Mouse (Mus musculus) cortical plate, adult 2 months (tissue): ENCODE data around the gene Cyth3. TPM values are rescaled to one million over a fixed set of nuclear protein-coding genes. Genes with fewer than 3 reads are reported as not detected.

ENCODE experiments used
- H3K27ac ChIP-seq: fragments of 200-500 bp; 2 replicates; pipeline ENCODE4 v1.5.1; 2012; ENCODE audit warnings: low read length, control low read depth, inconsistent platforms; ENCODE audit not compliant: insufficient read depth
- H3K4me1 ChIP-seq: fragments of 200-500 bp; 2 replicates; pipeline ENCODE4 v1.6.1; 2011; ENCODE audit warnings: low read length; ENCODE audit not compliant: control insufficient read depth, insufficient read depth
- H3K4me3 ChIP-seq: fragments of 200-500 bp; 2 replicates; pipeline ENCODE4 v1.5.1; 2011; ENCODE audit warnings: mild to moderate bottlenecking, low read length, control low read depth; ENCODE audit not compliant: insufficient read depth
- CTCF ChIP-seq: fragments of 200-500 bp; IDR thresholded peaks from 2 replicates; pipeline ENCODE4 v1.5.1; 2011; ENCODE audit warnings: mild to moderate bottlenecking, control low read depth, low read length; ENCODE audit not compliant: insufficient read depth; ENCODE audit errors: extremely low read depth
- POLR2A ChIP-seq: fragments of 200-500 bp; IDR thresholded peaks from 2 replicates; pipeline ENCODE4 v1.6.1; 2011; ENCODE audit warnings: mild to moderate bottlenecking, low read length, control low read depth; ENCODE audit not compliant: insufficient read depth; ENCODE audit errors: extremely low read depth
- polyA plus RNA-seq: library from polyadenylated mRNA; depleted of rRNA; stranded (reverse); fragments of >200 nt; gene quantifications from 2 replicates; pipeline ENCODE4 v1.2.3, GENCODE M21; 2012

Gene Cyth3
- polyA plus RNA-seq, 1 experiment: 33.9 TPM

DNA sequence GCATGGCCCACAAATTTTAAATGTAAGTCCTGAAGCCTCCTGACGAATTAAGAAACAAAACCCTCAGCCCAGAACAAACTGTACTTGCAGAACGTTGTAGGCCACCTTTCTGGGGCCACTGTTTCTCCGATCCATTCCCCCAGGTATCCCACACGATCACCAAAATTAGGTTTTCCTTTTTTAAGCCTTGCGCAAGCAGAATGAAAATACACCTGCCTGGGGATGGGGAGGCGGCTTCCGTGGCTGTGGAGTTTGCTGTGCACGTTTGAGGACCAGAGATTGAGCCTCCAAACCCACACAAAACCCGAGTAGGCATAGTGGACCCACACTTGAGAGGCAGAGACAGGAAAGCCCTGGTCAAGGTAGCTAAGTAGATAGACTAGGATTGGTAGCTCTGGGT is 68.1 kb downstream of the Cyth3 start:
- Histone ChIP-seq H3K27ac (peak overlapping the region; percentile 76), H3K4me3 (no peak overlapping the region)
- no peak for TF ChIP-seq CTCF

GRCm38 (mm10) chr5:143690926-143691325 is 68.7 kb downstream of the Cyth3 start:
- Histone ChIP-seq H3K4me1 (peaks cover 13% of the 10 kb centered on the region), H3K27ac (peak overlapping the region; percentile 76; the same call in 1 of the 2 replicates)
- TF ChIP-seq POLR2A (no peak), CTCF (no peak)

More for the DNA sequence above, 68.1 kb downstream of the Cyth3 start:
- peaks cover 14% of the 10 kb centered on the region for H3K4me1 ChIP-seq

DNA sequence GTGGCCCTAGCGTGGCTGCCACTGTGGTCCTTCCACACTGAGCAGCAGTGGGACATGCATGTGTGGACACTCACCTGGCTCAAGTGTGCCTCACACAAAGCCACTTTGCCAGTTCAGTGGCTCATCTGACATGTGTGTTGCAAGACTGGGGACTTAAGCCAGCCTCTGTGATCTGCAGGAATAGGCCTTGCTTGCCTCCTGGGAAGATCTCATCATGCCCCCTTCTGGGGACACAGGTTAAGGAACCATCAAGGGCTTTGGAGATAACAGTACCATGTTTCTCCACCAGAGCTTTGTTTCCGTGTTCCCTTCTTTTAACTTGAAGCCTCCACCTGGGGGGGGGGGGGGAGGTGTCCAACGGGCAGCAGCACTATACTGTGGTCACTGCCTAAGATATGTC is 74.1 kb downstream of the Cyth3 start:
- Histone ChIP-seq H3K4me3 (no peak overlapping the region), H3K27ac (no peak overlapping the region), H3K4me1 (0 out of 2 replicates have a peak, but pooled peaks cover 2% of the 10 kb centered on the region)
- TF ChIP-seq POLR2A: no peak
- TF ChIP-seq CTCF: peak; percentile 46

More at GRCm38 (mm10) chr5:143690926-143691325, 68.7 kb downstream of the Cyth3 start:
- no peak overlapping the region for H3K4me3 ChIP-seq

DNA sequence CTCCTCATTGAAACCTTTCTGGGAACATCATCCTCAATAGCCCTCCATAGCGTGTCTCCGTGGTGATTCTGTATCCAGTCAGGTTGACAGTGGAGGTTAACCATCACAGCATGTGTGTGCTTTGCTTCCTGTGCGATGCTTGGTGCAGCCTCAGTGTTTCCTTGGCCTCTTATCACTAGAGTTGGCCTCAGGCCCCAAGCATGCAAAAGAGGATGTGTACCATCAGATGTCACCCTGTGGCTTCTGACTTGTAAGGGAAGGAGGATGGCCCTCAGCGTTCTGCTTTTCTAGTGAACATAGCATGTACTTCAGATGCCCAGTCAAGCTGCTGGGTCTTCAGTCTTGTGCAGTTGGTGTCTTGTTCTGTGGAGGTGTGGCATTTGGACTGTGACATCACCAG is 76.2 kb downstream of the Cyth3 start:
- Histone ChIP-seq H3K4me1 (no peaks in the 10 kb centered on the region), H3K4me3 (no peak overlapping the region), H3K27ac (no peak overlapping the region)
- TF ChIP-seq CTCF (no peak), POLR2A (no peak)

DNA sequence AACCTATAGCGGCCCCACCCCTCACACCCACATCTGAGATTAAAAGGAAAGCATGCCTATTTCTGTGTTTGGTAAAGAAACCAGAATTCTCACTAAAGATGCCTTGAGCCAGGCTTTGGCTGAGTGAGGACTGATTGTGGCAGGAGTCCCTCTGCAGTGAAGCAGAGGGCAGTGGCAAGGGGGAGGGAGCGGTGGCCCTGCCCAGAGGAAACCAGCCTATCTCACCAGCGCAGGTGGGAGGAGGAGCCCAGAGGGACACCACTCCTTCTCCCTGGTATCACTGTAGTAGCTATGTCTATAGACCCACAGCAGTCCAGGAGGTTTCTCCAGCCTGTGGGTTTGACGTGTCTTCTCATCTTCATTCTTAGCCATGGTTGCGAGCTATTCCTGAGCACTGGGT is 78.0 kb downstream of the Cyth3 start:
- no peak overlapping the region for H3K4me3 ChIP-seq
- H3K27ac ChIP-seq: no peak overlapping the region
- TF ChIP-seq POLR2A (no peak), CTCF (no peak)

DNA sequence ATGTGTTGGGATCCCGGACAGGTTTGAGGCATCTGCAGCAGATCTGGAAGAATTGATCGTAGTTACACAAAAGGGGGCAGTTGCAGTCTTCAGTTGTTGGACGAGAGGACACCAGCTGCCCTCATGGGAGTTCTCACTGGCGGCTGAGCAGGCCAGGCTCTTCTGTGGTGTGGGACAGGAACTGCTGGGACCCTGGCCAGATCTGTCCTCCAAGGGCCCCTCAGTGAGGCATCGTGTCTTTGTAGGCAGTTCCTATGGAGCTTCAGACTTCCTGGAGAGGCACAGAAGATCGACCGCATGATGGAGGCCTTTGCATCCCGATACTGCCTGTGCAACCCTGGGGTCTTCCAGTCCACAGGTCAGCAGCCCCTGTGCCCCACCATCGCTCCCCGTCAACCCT is 78.8 kb downstream of the Cyth3 start:
- TF ChIP-seq POLR2A (no peak), CTCF (no peak)
- Histone ChIP-seq H3K4me3 (no peak overlapping the region), H3K4me1 (no peaks in the 10 kb centered on the region), H3K27ac (no peak overlapping the region)

More for the DNA sequence above, 78.0 kb downstream of the Cyth3 start:
- no peaks in the 10 kb centered on the region for H3K4me1 ChIP-seq

- TF ChIP-seq POLR2A: no peak
- no peak for TF ChIP-seq CTCF
- Histone ChIP-seq H3K4me1 (no peaks in the 10 kb centered on the region), H3K27ac (no peak overlapping the region), H3K4me3 (no peak overlapping the region)
These were observed 82.8 kb downstream of the Cyth3 start for GRCm38 (mm10) chr5:143704875-143705658.

DNA sequence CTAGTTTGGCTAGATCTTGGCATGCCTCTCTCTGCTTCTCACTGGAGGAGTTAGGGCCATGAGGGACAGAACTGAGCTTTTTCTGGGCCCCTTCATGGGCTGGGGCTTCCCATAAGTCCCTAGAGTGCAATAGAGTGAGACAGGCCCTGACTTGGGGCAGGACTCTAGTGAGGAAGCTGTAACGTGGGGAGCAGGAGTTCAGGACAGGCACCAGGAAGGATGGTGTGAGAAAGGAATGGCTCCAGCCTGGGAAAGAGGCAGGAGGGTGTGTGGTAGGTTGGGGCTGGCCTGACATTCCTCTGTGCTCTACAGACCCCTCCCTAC is 83.4 kb downstream of the Cyth3 start:
- H3K27ac ChIP-seq: no peak overlapping the region
- no peaks in the 10 kb centered on the region for H3K4me1 ChIP-seq
- TF ChIP-seq POLR2A (no peak), CTCF (no peak)
- H3K4me3 ChIP-seq: no peak overlapping the region

- Histone ChIP-seq H3K4me3 (no peak overlapping the region), H3K27ac (no peak overlapping the region), H3K4me1 (no peaks in the 10 kb centered on the region)
- TF ChIP-seq POLR2A (no peak), CTCF (no peak)
These were observed 84.0 kb downstream of the Cyth3 start for GRCm38 (mm10) chr5:143706030-143706821.

DNA sequence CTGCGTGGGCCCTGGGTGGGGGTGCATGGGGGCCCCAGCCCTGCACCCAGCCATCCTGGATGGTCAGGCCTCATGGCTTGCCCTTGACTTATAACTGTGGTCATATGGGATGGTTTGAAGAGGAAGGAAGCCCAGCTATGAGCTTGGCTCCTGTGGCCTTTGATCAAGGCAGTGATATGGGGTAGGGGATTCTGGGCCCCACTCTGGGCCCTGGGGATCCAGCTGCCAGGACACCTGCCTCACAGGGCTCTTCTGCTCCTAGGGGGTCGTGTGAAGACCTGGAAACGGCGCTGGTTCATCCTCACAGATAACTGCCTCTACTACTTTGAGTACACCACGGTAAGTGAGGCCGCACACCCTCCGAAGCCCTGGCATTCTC is 84.6 kb downstream of the Cyth3 start:
- Histone ChIP-seq H3K27ac (no peak overlapping the region), H3K4me3 (no peak overlapping the region), H3K4me1 (no peaks in the 10 kb centered on the region)
- TF ChIP-seq POLR2A: no peak
- TF ChIP-seq CTCF: no peak
